Mouse (Mus musculus) cerebellum, adult 2 months (tissue): ENCODE data around the gene Gm10840. TPM values are rescaled to one million over a fixed set of nuclear protein-coding genes. Genes with fewer than 3 reads are reported as not detected.

Experiments
- DNase-seq, 2 experiments: peaks; one replicate each; pipeline ENCODE4 v3.0.0; 2021
- H3K27ac ChIP-seq: fragments of 200-500 bp; 2 replicates; pipeline ENCODE4 v1.5.1; 2012; ENCODE audit warnings: low read length, control low read depth, inconsistent platforms; ENCODE audit not compliant: insufficient read depth
- H3K27me3 ChIP-seq: fragments of 200-500 bp; 2 replicates; pipeline ENCODE4 v1.6.1; 2012; ENCODE audit warnings: inconsistent platforms, mild to moderate bottlenecking, low read length, moderate library complexity; ENCODE audit not compliant: control insufficient read depth, insufficient read depth
- H3K4me1 ChIP-seq: fragments of 200-500 bp; 2 replicates; pipeline ENCODE4 v1.6.1; 2011; ENCODE audit warnings: low read length; ENCODE audit not compliant: control insufficient read depth, insufficient read depth
- H3K4me3 ChIP-seq: fragments of 200-500 bp; replicated peaks from 2 replicates; pipeline ENCODE3; 2011; ENCODE audit warnings: mild to moderate bottlenecking, low read depth, low read length, control low read depth; ENCODE audit not compliant: insufficient read depth
- CTCF ChIP-seq: fragments of 200-500 bp; IDR thresholded peaks from 2 replicates; pipeline ENCODE4 v1.5.1; 2011; ENCODE audit warnings: low read depth, mild to moderate bottlenecking, control low read depth, low read length, moderate library complexity, borderline replicate concordance; ENCODE audit not compliant: insufficient read depth
- POLR2A ChIP-seq: fragments of 200-500 bp; IDR thresholded peaks from 2 replicates; pipeline ENCODE4 v1.6.1; 2011; ENCODE audit warnings: low read length, control low read depth, borderline replicate concordance; ENCODE audit not compliant: insufficient read depth
- WGBS: fragments of 180-500 bp; shearing (Covaris S2); methylation state at CpG from one replicate; pipeline ENCODE4 v1.1.7; 2018; 5-methylcytosine and 5-hydroxymethylcytosine counted together
- polyA plus RNA-seq: library from polyadenylated mRNA; depleted of rRNA; stranded (reverse); fragments of >200 nt; gene quantifications from 2 replicates; pipeline ENCODE4 v1.2.3, GENCODE M21; 2012

Gene Gm10840
- polyA plus RNA-seq, 1 experiment, result not detected

- peaks cover 33% of the 10 kb centered on the region for H3K4me1 ChIP-seq
- WGBS, result 48% methylated on average over 1 of the region's 1 CpGs
- no peak overlapping the region for H3K27ac ChIP-seq
- no peak overlapping the region for H3K4me3 ChIP-seq
- no peak for DNase-seq
- no peaks in the 10 kb centered on the region for H3K27me3 ChIP-seq
- no peak for TF ChIP-seq CTCF
- no peak for TF ChIP-seq POLR2A
Measured at GRCm38 (mm10) chr11:106156257-106156656, 4.4 kb upstream of the Gm10840 start.

DNA sequence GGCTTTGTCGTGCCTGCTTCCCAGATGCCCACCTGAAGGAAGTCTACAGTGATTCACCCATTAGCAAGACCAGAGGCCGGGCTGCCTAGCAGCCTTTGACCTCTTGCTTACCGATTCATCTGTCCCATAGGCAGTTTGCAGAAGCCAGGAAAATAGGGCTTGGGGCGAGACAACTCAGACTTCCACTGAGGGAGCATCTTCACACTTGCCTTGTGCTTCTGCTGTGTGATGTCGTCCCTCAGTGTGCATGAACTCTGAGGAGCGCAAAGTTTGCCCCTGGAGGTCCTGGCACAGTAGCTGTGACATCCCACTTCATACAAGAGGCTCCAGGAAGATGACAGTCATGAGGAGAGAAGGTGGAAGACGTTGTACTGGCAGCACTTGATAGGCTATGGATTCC lies 3.5 kb upstream of the Gm10840 start:
- TF ChIP-seq CTCF, result no peak
- no peak for TF ChIP-seq POLR2A
- WGBS, result 74% methylated on average over 7 of the region's 7 CpGs
- no peak for DNase-seq
- no peak overlapping the region for H3K4me3 ChIP-seq
- H3K27me3 ChIP-seq, result no peaks in the 10 kb centered on the region
- H3K27ac ChIP-seq, result no peak overlapping the region
- H3K4me1 ChIP-seq, result peaks cover 35% of the 10 kb centered on the region

DNA sequence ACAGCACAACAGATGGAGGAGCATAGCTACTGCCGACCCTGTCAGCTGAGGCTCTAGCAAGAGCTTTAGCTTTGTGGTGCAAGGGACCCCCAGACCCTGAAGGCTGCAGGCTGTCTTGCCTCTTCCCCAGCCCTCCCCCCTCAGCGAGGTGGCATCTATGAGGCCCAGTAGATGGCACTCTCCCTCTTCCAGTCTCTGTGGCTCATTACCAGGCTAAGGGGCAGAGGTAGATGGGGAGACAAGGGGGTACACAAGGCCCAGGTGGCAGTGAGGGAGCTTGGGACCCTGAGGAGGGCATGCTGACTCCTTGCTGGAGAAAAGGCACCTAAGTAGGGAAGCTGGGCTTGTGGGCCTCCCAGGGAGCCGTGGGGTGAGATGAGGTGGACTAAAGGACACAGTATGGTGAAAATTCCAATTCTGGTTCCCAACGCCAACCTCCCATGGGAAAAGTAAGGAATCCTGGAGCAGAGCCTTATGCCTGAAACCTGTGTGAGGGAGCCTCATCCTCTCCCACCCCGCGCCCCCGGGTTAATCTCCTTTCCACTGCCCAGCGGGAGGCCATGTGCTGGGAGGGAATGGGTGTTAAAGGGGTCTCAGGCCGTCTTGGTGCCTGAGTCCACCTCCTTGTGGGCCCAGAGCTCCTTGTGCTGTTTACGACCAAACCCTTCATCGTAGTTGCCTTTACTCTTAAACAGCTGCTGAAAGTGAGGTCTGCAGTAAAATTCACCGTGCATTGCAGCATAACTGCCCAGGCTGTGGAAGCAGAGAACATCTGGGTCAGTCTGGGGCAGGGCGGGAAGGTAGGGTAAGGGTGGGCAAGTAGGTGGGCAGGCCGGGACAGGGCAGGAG lies 2.3 kb upstream of the Gm10840 start:
- WGBS, result 37% methylated on average over 14 of the region's 14 CpGs
- Histone ChIP-seq H3K4me1 (peaks cover 32% of the 10 kb centered on the region), H3K4me3 (peak overlapping the region; percentile 90), H3K27ac (peak overlapping the region; percentile 48), H3K27me3 (no peaks in the 10 kb centered on the region)
- DNase-seq, result peak; percentile 59 to 69
- peak; percentile 78 for TF ChIP-seq CTCF
- TF ChIP-seq POLR2A, result no peak

- no peak for TF ChIP-seq CTCF
- TF ChIP-seq POLR2A, result no peak
- H3K4me3 ChIP-seq, result peak overlapping the region; percentile 90
- H3K4me1 ChIP-seq, result peaks cover 29% of the 10 kb centered on the region
- 31% methylated on average over 9 of the region's 9 CpGs for WGBS
- peak overlapping the region; percentile 26 for H3K27ac ChIP-seq
- H3K27me3 ChIP-seq, result no peaks in the 10 kb centered on the region
- no peak for DNase-seq
Measured at GRCm38 (mm10) chr11:106158930-106159215, 1.8 kb upstream of the Gm10840 start.

- H3K27me3 ChIP-seq, result no peaks in the 10 kb centered on the region
- H3K4me1 ChIP-seq, result peaks cover 24% of the 10 kb centered on the region
- H3K27ac ChIP-seq, result peak overlapping the region; percentile 81
- TF ChIP-seq POLR2A, result no peak
- TF ChIP-seq CTCF, result no peak
- H3K4me3 ChIP-seq, result peak overlapping the region; percentile 90
- peak; percentile 72 for DNase-seq
- 1% methylated on average over 25 of the region's 25 CpGs for WGBS
Measured at GRCm38 (mm10) chr11:106159216-106159920, 1.3 kb upstream of the Gm10840 start.

DNA sequence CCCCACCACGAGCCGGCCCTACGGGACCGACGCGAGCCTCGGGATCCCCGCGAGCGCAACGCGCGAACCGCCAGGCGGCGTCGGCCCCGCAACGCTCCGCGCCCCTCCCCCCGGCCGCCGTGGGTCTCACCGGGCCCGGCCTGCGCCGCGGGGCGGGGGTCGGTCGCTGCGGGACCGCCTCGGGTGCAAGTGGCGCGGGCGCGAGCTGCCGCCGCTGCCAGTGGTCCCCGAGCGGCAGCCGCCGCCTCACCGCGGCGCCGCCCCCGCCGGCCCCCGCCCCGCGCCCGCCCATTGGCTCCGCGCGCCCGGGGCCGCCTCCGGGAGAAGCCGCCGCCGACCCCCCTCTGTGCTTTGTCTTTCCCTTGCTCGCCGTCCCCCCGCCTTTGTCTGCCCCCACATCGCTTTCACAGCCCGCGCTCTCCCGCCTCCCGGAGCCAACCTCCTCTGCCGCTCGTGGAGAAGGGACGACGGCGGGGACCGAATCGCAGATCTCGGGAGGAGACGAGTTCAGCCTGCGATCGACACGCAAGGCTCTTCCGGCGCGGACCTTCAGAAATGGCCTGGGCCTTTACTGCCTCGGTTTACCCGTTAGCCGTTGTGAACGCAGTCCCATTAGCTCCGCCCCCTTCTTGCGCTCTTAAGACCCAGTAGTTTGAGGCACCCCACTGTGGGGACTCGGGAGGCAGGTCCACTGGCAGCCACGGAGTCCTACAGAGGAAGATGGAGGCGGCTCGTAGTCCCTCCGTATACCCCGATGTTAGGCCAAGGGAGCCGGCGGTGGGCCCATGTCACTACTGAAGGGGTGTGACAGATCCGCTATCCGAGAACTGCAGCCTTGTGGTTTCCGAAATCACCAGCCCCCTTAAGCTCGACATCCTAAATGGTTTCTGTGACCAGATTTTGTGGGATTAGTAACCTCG lies 469 bp upstream of the Gm10840 start:
- H3K27me3 ChIP-seq, result no peaks in the 10 kb centered on the region
- peak; percentile 89 for DNase-seq
- peak overlapping the region; percentile 90 for H3K27ac ChIP-seq
- H3K4me3 ChIP-seq, result peak overlapping the region; percentile 90
- 1% methylated on average over 106 of the region's 106 CpGs for WGBS
- TF ChIP-seq CTCF, result no peak; the same call in 1 of the 2 replicates
- TF ChIP-seq POLR2A, result peak; percentile 61; the same call in 1 of the 2 replicates
- peaks cover 23% of the 10 kb centered on the region for H3K4me1 ChIP-seq

DNA sequence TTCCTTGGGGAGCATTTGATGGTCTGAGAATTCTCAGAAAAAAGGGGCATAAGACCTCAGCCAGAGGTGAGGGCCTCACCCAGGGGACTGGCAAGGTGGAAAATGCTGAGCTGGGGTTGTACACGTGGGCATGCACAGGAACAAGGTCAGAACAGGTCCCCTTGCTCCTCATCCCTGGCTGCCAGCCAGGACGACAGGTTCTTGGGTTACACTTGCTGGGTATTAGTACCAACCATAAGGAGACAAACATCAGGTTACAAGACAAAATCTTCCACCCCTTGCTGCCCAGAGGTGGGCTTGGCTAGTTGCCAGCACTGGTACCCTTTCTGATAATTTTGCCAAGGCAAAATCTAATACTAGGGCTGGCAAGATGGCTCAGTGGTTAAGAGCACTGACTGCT lies 1.6 kb downstream of the Gm10840 start:
- 73% methylated on average over 2 of the region's 2 CpGs for WGBS

More for the DNA sequence above, 1.6 kb downstream of the Gm10840 start:
- H3K27ac ChIP-seq, result 0 out of 2 replicates have a peak overlapping the region, but pooled peaks have one; percentile 4
- H3K27me3 ChIP-seq, result no peaks in the 10 kb centered on the region
- DNase-seq, result peak in 1 of 2 experiments; percentile 37
- TF ChIP-seq POLR2A (no peak), CTCF (no peak)
- no peak overlapping the region for H3K4me3 ChIP-seq
- H3K4me1 ChIP-seq, result peaks cover 21% of the 10 kb centered on the region; the same call in 1 of the 2 replicates
